16 mouse cellular contexts compared by ENCODE assay signal in genomic region chr3:116698786-116699185, GRCm38 (mm10). TPM values are rescaled to one million over a fixed set of nuclear protein-coding genes. Genes with fewer than 3 reads are reported as not detected.
DNase-seq lines count a peak whose midpoint lies in the region; ATAC-seq and TF ChIP-seq lines count a peak whose summit lies in the region.
"Had no signal": no experiment of that assay in that cellular context is flagged by ENCODE, and none has a peak within 500 bp of the region (broad histone marks: within the 10 kb centered on the region; RNA-seq: fewer than 3 reads in every experiment).

No protein-coding gene starts in this region.

- no peak for TF ChIP-seq EP300 in lung, postnatal 0 days (IDR thresholded peaks at IDR 0.05)

- TF ChIP-seq CTCF in hindbrain, postnatal 0 days (IDR thresholded peaks at IDR 0.05; ENCODE audit: low read depth) = peak; percentile 37
- TF ChIP-seq CTCF in lung, postnatal 0 days (IDR thresholded peaks at IDR 0.05) = peak; percentile 43

- H3K9ac ChIP-seq in embryonic facial prominence, embryonic 14.5 days (ENCODE audit: low read depth, low read length) = no peak overlapping the region
- no peak overlapping the region for H3K9ac ChIP-seq in hindbrain, postnatal 0 days (replicated peaks; ENCODE audit: low read length)
- no peak overlapping the region for H3K9ac ChIP-seq in hindbrain, embryonic 13.5 days
- H3K9ac ChIP-seq in lung, postnatal 0 days (replicated peaks; ENCODE audit: low read depth) = no peak overlapping the region
- H3K9ac ChIP-seq: liver, embryonic 15.5 days; midbrain, embryonic 13.5 days; neural tube, embryonic 12.5 days had no signal

- H3K27ac ChIP-seq in embryonic facial prominence, embryonic 14.5 days (replicated peaks; ENCODE audit: low read depth, low read length) = no peak overlapping the region
- H3K27ac ChIP-seq in embryonic facial prominence, embryonic 10.5 days (replicated peaks) = no peak overlapping the region
- no peak overlapping the region for H3K27ac ChIP-seq in hindbrain, postnatal 0 days
- H3K27ac ChIP-seq in hindbrain, embryonic 13.5 days = no peak overlapping the region
- no peak overlapping the region for H3K27ac ChIP-seq in lung, postnatal 0 days (ENCODE audit: low read length)
- H3K27ac ChIP-seq: liver, embryonic 15.5 days; midbrain, embryonic 13.5 days; neural tube, embryonic 12.5 days had no signal

- H3K27me3 ChIP-seq in embryonic facial prominence, embryonic 14.5 days (replicated peaks; ENCODE audit: control insufficient read depth, insufficient read depth, low read length) = no peaks in the 10 kb centered on the region
- H3K27me3 ChIP-seq in embryonic facial prominence, embryonic 10.5 days (replicated peaks; ENCODE audit: low read depth, poor library complexity, severe bottlenecking) = no peaks in the 10 kb centered on the region
- H3K27me3 ChIP-seq in hindbrain, postnatal 0 days (ENCODE audit: insufficient read depth, low read length) = no peaks in the 10 kb centered on the region
- H3K27me3 ChIP-seq in hindbrain, embryonic 13.5 days = no peaks in the 10 kb centered on the region
- H3K27me3 ChIP-seq in lung, postnatal 0 days (replicated peaks; ENCODE audit: insufficient read depth, low read length) = no peaks in the 10 kb centered on the region
- H3K27me3 ChIP-seq: liver, embryonic 15.5 days; midbrain, embryonic 13.5 days; neural tube, embryonic 12.5 days had no signal

- peaks cover 8% of the 10 kb centered on the region; the same call in 1 of the 2 replicates for H3K36me3 ChIP-seq in embryonic facial prominence, embryonic 14.5 days (ENCODE audit: control insufficient read depth, insufficient read depth, low read length)
- peaks cover 3% of the 10 kb centered on the region; the same call in 1 of the 2 replicates for H3K36me3 ChIP-seq in embryonic facial prominence, embryonic 10.5 days (replicated peaks)
- no peaks in the 10 kb centered on the region for H3K36me3 ChIP-seq in hindbrain, postnatal 0 days (ENCODE audit: insufficient read depth, low read length)
- no peaks in the 10 kb centered on the region for H3K36me3 ChIP-seq in hindbrain, embryonic 13.5 days
- no peaks in the 10 kb centered on the region; the same call in 1 of the 2 replicates for H3K36me3 ChIP-seq in lung, postnatal 0 days (ENCODE audit: insufficient read depth, low read length)
- H3K36me3 ChIP-seq: midbrain, embryonic 13.5 days had no signal

- 65% methylated on average over 2 of the region's 2 CpGs for WGBS in embryonic facial prominence, embryonic 14.5 days
- WGBS in embryonic facial prominence, embryonic 10.5 days = 83% methylated on average over 2 of the region's 2 CpGs
- 40% methylated on average over 2 of the region's 2 CpGs for WGBS in hindbrain, postnatal 0 days
- WGBS in hindbrain, embryonic 13.5 days = 80% methylated on average over 2 of the region's 2 CpGs
- 54% methylated on average over 2 of the region's 2 CpGs for WGBS in lung, postnatal 0 days

- H3K4me1 ChIP-seq in embryonic facial prominence, embryonic 14.5 days (ENCODE audit: control insufficient read depth, insufficient read depth, low read length) = no peaks in the 10 kb centered on the region
- H3K4me1 ChIP-seq in embryonic facial prominence, embryonic 10.5 days = no peaks in the 10 kb centered on the region
- no peaks in the 10 kb centered on the region for H3K4me1 ChIP-seq in hindbrain, postnatal 0 days (ENCODE audit: insufficient read depth, low read length)
- no peaks in the 10 kb centered on the region for H3K4me1 ChIP-seq in hindbrain, embryonic 13.5 days (replicated peaks)
- H3K4me1 ChIP-seq in lung, postnatal 0 days (ENCODE audit: insufficient read depth, low read depth, low read length) = no peaks in the 10 kb centered on the region
- H3K4me1 ChIP-seq: midbrain, embryonic 13.5 days; neural tube, embryonic 12.5 days had no signal

- H3K4me2 ChIP-seq in embryonic facial prominence, embryonic 14.5 days (ENCODE audit: low read depth, low read length) = no peak overlapping the region
- no peak overlapping the region for H3K4me2 ChIP-seq in hindbrain, postnatal 0 days (ENCODE audit: low read depth, low read length)
- no peak overlapping the region for H3K4me2 ChIP-seq in hindbrain, embryonic 13.5 days
- H3K4me2 ChIP-seq in lung, postnatal 0 days (replicated peaks; ENCODE audit: low read depth, low read length) = no peak overlapping the region
- H3K4me2 ChIP-seq: liver, embryonic 15.5 days; midbrain, embryonic 13.5 days; neural tube, embryonic 12.5 days had no signal

- H3K4me3 ChIP-seq in embryonic facial prominence, embryonic 14.5 days (ENCODE audit: low read depth, low read length) = no peak overlapping the region
- H3K4me3 ChIP-seq in embryonic facial prominence, embryonic 10.5 days = no peak overlapping the region
- H3K4me3 ChIP-seq in hindbrain, postnatal 0 days (ENCODE audit: low read length) = no peak overlapping the region
- no peak overlapping the region for H3K4me3 ChIP-seq in hindbrain, embryonic 13.5 days
- no peak overlapping the region for H3K4me3 ChIP-seq in lung, postnatal 0 days (ENCODE audit: low read depth, low read length)
- H3K4me3 ChIP-seq: liver, embryonic 15.5 days; midbrain, embryonic 13.5 days; neural tube, embryonic 12.5 days had no signal

- peak; percentile 18 for DNase-seq in embryonic facial prominence, embryonic 14.5 days (ENCODE audit: low spot score)
- DNase-seq in embryonic facial prominence, embryonic 10.5 days (ENCODE audit: low spot score) = no peak
- DNase-seq in hindbrain, postnatal 0 days (ENCODE audit: low spot score) = peak; percentile 58
- peak; percentile 21 for DNase-seq in lung, postnatal 0 days (ENCODE audit: low spot score)
- DNase-seq in lung, postnatal 25 days (ENCODE audit: low spot score) = no peak
- DNase-seq in spleen, adult 12 weeks (ENCODE audit: low spot score) = no peak
- DNase-seq: cerebellum, adult 2 months had no signal

- ATAC-seq in embryonic facial prominence, embryonic 14.5 days (ENCODE audit: low read depth) = no peak
- no peak for ATAC-seq in hindbrain, postnatal 0 days
- no peak for ATAC-seq in hindbrain, embryonic 13.5 days (ENCODE audit: low FRiP score)
- ATAC-seq in lung, postnatal 0 days = no peak
- ATAC-seq in megakaryocyte-erythroid progenitor cell, adult 5-6 weeks (replicated peaks; ENCODE audit: low FRiP score, low TSS enrichment, poor library complexity, severe bottlenecking) = peak; percentile 47
- ATAC-seq: inflammation-experienced regulatory T-cells, adult 6 months; midbrain, embryonic 13.5 days had no signal

- no peaks in the 10 kb centered on the region for H3K9me3 ChIP-seq in embryonic facial prominence, embryonic 14.5 days (ENCODE audit: control insufficient read depth, low read length)
- H3K9me3 ChIP-seq in embryonic facial prominence, embryonic 10.5 days = no peaks in the 10 kb centered on the region
- H3K9me3 ChIP-seq in hindbrain, postnatal 0 days (ENCODE audit: low read length) = no peaks in the 10 kb centered on the region
- no peaks in the 10 kb centered on the region for H3K9me3 ChIP-seq in hindbrain, embryonic 13.5 days
- no peaks in the 10 kb centered on the region for H3K9me3 ChIP-seq in lung, postnatal 0 days (ENCODE audit: low read length)
- H3K9me3 ChIP-seq: liver, embryonic 15.5 days; midbrain, embryonic 13.5 days; neural tube, embryonic 12.5 days had no signal

RNA-seq across cellular contexts. Expression of gene Slc35a3, which starts 13.8 kb away (rescaled TPM):
- 9.4 and 9.8 TPM in 2 replicates for polyA plus RNA-seq in embryonic facial prominence, embryonic 14.5 days (2014; fragmentation: Nextera tagmentation; extraction: Ambion mirVana)
- 7.8 and 8.7 TPM in 2 replicates for polyA plus RNA-seq in embryonic facial prominence, embryonic 10.5 days (2016; fragmentation: Nextera tagmentation; extraction: Ambion mirVana)
- total RNA-seq in hindbrain, postnatal 0 days (2014; rRNA removed) = 15.9 and 20.7 TPM in 2 replicates
- 7.0 and 8.0 TPM in 2 replicates for polyA plus RNA-seq in hindbrain, postnatal 0 days (2015; fragmentation: Nextera tagmentation; extraction: Ambion mirVana)
- 6.1 and 7.6 TPM in 2 replicates for polyA plus RNA-seq in hindbrain, embryonic 13.5 days (2015; fragmentation: Nextera tagmentation; extraction: Ambion mirVana)
- polyA plus RNA-seq in lung, postnatal 0 days (2015; fragmentation: Nextera tagmentation; extraction: Ambion mirVana) = 10.0 TPM in 2 replicates
- 25.2 and 29.4 TPM in 2 replicates for total RNA-seq in megakaryocyte-erythroid progenitor cell, adult 5-6 weeks (2014; fragmentation: Nextera tagmentation)
- total RNA-seq in megakaryocyte-erythroid progenitor cell, adult 5-6 weeks (2017) = 42.7 and 67.3 TPM in 2 replicates

RNA-seq across cellular contexts. Expression of gene Gm43191, which starts 17.7 kb away (rescaled TPM):
- polyA plus RNA-seq in embryonic facial prominence, embryonic 14.5 days (2014; fragmentation: Nextera tagmentation; extraction: Ambion mirVana) = not detected in 2 replicates
- not detected in 2 replicates for polyA plus RNA-seq in embryonic facial prominence, embryonic 10.5 days (2016; fragmentation: Nextera tagmentation; extraction: Ambion mirVana)
- not detected in 2 replicates for total RNA-seq in hindbrain, postnatal 0 days (2014; rRNA removed)
- not detected in 2 replicates for polyA plus RNA-seq in hindbrain, postnatal 0 days (2015; fragmentation: Nextera tagmentation; extraction: Ambion mirVana)
- polyA plus RNA-seq in hindbrain, embryonic 13.5 days (2015; fragmentation: Nextera tagmentation; extraction: Ambion mirVana) = 0.68 and 2.6 TPM in 2 replicates
- not detected in 2 replicates for polyA plus RNA-seq in lung, postnatal 0 days (2015; fragmentation: Nextera tagmentation; extraction: Ambion mirVana)
- total RNA-seq in megakaryocyte-erythroid progenitor cell, adult 5-6 weeks (2014; fragmentation: Nextera tagmentation) = not detected in 2 replicates
- not detected in 2 replicates for total RNA-seq in megakaryocyte-erythroid progenitor cell, adult 5-6 weeks (2017)
- polyA plus RNA-seq: cerebellum, adult 2 months; heart, embryonic 16.5 days; inflammation-experienced regulatory T-cells, adult 6 months; large intestine, adult 2 months; liver, embryonic 15.5 days; midbrain, embryonic 13.5 days; neural tube, embryonic 12.5 days; thymus, postnatal 0 days had no signal

RNA-seq across cellular contexts. Expression of gene Mfsd14a, which starts 36.3 kb away (rescaled TPM):
- 77.5 and 86.2 TPM in 2 replicates for polyA plus RNA-seq in embryonic facial prominence, embryonic 14.5 days (2014; fragmentation: Nextera tagmentation; extraction: Ambion mirVana)
- polyA plus RNA-seq in embryonic facial prominence, embryonic 10.5 days (2016; fragmentation: Nextera tagmentation; extraction: Ambion mirVana) = 80.7 and 87.8 TPM in 2 replicates
- total RNA-seq in hindbrain, postnatal 0 days (2014; rRNA removed) = 40.4 and 49.3 TPM in 2 replicates
- polyA plus RNA-seq in hindbrain, postnatal 0 days (2015; fragmentation: Nextera tagmentation; extraction: Ambion mirVana) = 53.4 and 55.6 TPM in 2 replicates
- polyA plus RNA-seq in hindbrain, embryonic 13.5 days (2015; fragmentation: Nextera tagmentation; extraction: Ambion mirVana) = 62.6 and 63.3 TPM in 2 replicates
- 70.4 and 73.4 TPM in 2 replicates for polyA plus RNA-seq in lung, postnatal 0 days (2015; fragmentation: Nextera tagmentation; extraction: Ambion mirVana)
- total RNA-seq in megakaryocyte-erythroid progenitor cell, adult 5-6 weeks (2014; fragmentation: Nextera tagmentation) = 50.7 and 53.6 TPM in 2 replicates
- total RNA-seq in megakaryocyte-erythroid progenitor cell, adult 5-6 weeks (2017) = 83.2 and 95.4 TPM in 2 replicates

Comparison
In these comparisons a context has a peak if more than half of its experiments do, and no peak if none do; other contexts are left out.
1. DNase-seq: peak in embryonic facial prominence, embryonic 14.5 days (single experiment), hindbrain, postnatal 0 days (single experiment) and lung, postnatal 0 days (single experiment); none in embryonic facial prominence, embryonic 10.5 days (single experiment), lung, postnatal 25 days (single experiment) and spleen, adult 12 weeks (single experiment).